Mouse (Mus musculus) small intestine, adult 2 months (tissue): ENCODE results near the gene Hist2h3b. TPM values are rescaled to one million over a fixed set of nuclear protein-coding genes. Genes with fewer than 3 reads are reported as not detected.
"Not testable (repeated sequence)": the region's sequence is repeated elsewhere in the genome, so short reads cannot be mapped to it uniquely, and the experiment has no call there.

Source experiments
- H3K27ac ChIP-seq: fragments of 200-500 bp; 2 replicates; pipeline ENCODE4 v1.5.1; 2012; ENCODE audit warnings: low read depth, low read length, control low read depth, inconsistent platforms; ENCODE audit not compliant: insufficient read depth
- H3K27me3 ChIP-seq: fragments of 200-500 bp; 2 replicates; pipeline ENCODE4 v1.6.1; 2012; ENCODE audit warnings: mild to moderate bottlenecking, moderate library complexity, low read length, inconsistent platforms; ENCODE audit not compliant: control insufficient read depth, insufficient read depth
- H3K36me3 ChIP-seq: fragments of 200-500 bp; 2 replicates; pipeline ENCODE4 v1.6.1; 2012; ENCODE audit warnings: mild to moderate bottlenecking, low read length, control low read depth, inconsistent platforms; ENCODE audit not compliant: control insufficient read depth, insufficient read depth
- H3K4me1 ChIP-seq: fragments of 200-500 bp; 2 replicates; pipeline ENCODE4 v1.6.1; 2012; ENCODE audit warnings: low read length, inconsistent platforms, mixed read lengths; ENCODE audit not compliant: control insufficient read depth, insufficient read depth, insufficient read length
- H3K4me3 ChIP-seq: fragments of 200-500 bp; 2 replicates; pipeline ENCODE4 v1.5.1; 2012; ENCODE audit warnings: low read depth, mild to moderate bottlenecking, control low read depth, inconsistent platforms, low read length, moderate library complexity
- CTCF ChIP-seq: fragments of 200-500 bp; IDR thresholded peaks from 2 replicates; pipeline ENCODE4 v1.5.1; 2012; ENCODE audit warnings: low read depth, mild to moderate bottlenecking, control low read depth, inconsistent platforms, low read length, moderate library complexity, mixed read lengths; ENCODE audit not compliant: insufficient replicate concordance, insufficient read length; ENCODE audit errors: extremely low read depth
- POLR2A ChIP-seq: fragments of 200-500 bp; IDR thresholded peaks from 2 replicates; pipeline ENCODE4 v1.6.1; 2012; ENCODE audit warnings: low read depth, mild to moderate bottlenecking, control low read depth, inconsistent platforms, low read length, moderate library complexity
- WGBS: fragments of 180-500 bp; shearing (Covaris S2); methylation state at CpG from one replicate; pipeline ENCODE4 v1.1.7; 2018; 5-methylcytosine and 5-hydroxymethylcytosine counted together
- polyA plus RNA-seq: library from polyadenylated mRNA; depleted of rRNA; stranded (reverse); fragments of >200 nt; gene quantifications from 2 replicates; pipeline ENCODE4 v1.2.3, GENCODE M21; 2012

The Hist2h3b gene
- polyA plus RNA-seq, 1 experiment = 102 TPM

DNA sequence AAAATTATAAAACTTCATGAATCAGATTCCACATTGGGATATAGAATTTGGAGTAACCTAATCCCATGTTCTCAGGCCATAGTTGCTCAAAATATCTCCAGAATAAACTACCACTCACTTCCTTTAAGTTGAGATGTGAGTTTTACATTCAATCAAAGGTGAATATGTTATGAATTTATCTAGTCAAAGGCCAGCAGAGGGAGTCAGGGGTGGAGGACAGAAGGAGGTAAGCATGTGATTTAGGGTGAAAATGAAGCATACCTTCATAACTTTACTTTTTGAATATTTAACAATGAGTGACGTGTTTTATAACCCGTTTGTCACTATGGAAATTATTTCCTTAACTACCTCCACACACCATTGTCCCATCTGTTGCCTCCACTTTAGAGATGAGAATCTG is 33.5 kb upstream of the Hist2h3b start:
- 84% methylated on average over 2 of the region's 2 CpGs for WGBS
- no peaks in the 10 kb centered on the region; the same call in 1 of the 2 replicates for H3K4me1 ChIP-seq

DNA sequence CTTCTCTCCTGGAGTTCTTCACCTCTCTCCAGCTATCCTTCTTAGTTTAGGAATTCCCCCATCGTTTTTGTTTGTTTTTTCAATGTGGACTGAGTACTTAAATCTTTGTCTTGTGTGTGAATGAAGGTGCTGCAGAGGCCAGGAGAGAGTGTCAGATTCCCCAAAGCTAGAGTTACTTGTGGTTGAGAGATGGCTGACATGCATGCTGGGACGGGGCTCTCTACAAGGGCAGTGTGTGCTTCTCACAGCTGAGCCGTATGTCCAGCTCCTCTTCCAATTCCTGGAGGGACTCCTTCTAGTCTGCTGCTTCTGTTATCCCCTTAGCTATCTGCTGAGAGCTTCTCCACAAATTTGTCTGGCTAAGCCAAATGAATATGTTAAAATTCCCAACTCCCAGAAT is 32.6 kb upstream of the Hist2h3b start:
- WGBS = 67% methylated on average over 3 of the region's 3 CpGs
- no peak overlapping the region for H3K4me3 ChIP-seq
- H3K4me1 ChIP-seq = no peaks in the 10 kb centered on the region; the same call in 1 of the 2 replicates
- no peaks in the 10 kb centered on the region for H3K27me3 ChIP-seq
- H3K27ac ChIP-seq = no peak overlapping the region
- no peak for TF ChIP-seq CTCF
- no peak for TF ChIP-seq POLR2A
- H3K36me3 ChIP-seq = no peaks in the 10 kb centered on the region

More for the DNA sequence above, 33.5 kb upstream of the Hist2h3b start:
- no peak for TF ChIP-seq CTCF
- TF ChIP-seq POLR2A = no peak
- Histone ChIP-seq H3K27me3 (no peaks in the 10 kb centered on the region), H3K4me3 (no peak overlapping the region), H3K27ac (no peak overlapping the region), H3K36me3 (no peaks in the 10 kb centered on the region)

DNA sequence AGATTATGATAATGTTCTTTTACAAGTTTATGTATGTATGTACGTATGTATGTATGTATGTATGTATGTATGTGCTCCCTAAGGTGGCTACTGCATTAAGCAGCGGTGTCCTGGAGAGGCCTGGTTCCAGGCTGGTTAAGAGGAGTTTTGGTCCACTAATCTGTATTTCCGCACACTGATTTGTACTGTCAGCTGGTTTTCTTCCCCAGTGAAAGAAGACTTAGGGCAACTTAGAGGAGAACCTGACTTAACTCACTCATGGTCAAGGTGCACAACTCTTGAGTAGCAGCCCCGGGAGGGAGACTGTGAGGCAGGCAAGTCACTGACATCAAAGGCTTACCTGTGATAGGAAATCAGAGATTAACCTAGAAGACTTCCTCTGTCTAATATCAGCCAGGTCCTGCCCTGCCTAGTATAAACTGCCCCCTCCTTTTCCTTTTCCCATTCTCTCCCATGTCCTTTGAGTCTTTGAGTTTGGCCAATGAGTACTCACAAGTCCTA is 31.6 kb upstream of the Hist2h3b start:
- Histone ChIP-seq H3K4me3 (no peak overlapping the region), H3K27me3 (no peaks in the 10 kb centered on the region), H3K4me1 (no peaks in the 10 kb centered on the region; the same call in 1 of the 2 replicates), H3K27ac (peak overlapping the region; percentile 17; the same call in 1 of the 2 replicates), H3K36me3 (no peaks in the 10 kb centered on the region)
- WGBS = 67% methylated on average over 4 of the region's 4 CpGs
- no peak for TF ChIP-seq POLR2A
- TF ChIP-seq CTCF = no peak

DNA sequence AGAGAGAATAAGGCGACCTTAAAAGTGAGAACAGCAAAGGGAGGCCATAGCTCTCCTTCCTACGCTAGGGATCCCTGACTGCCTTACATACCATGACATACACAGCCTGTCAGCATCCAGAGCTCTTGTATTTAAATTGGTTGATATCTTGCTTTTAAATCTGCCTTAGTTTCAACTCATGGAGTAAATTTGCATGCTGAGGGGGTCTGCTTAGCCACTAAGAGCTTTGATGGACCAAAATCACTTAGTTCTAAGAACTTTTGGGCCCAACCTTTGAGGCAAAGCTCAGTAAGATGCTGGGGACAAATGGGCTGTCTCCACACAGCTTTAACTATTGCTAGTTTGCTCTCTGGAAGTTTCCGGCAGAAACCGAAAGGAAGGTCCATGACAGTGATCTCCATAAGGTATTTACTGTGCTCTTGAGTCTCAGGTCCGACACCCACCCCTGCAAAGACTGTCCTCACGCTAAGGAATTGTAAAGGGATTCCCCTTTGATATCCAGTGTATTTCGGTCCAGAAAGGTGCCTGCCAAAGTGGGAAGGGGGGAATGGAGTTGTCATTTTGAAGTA is 31.0 kb upstream of the Hist2h3b start:
- 22% methylated on average over 7 of the region's 7 CpGs for WGBS
- no peaks in the 10 kb centered on the region; the same call in 1 of the 2 replicates for H3K4me1 ChIP-seq
- no peaks in the 10 kb centered on the region for H3K36me3 ChIP-seq
- no peaks in the 10 kb centered on the region for H3K27me3 ChIP-seq
- H3K4me3 ChIP-seq = no peak overlapping the region; the same call in 1 of the 2 replicates
- H3K27ac ChIP-seq = peak overlapping the region; percentile 17; the same call in 1 of the 2 replicates
- TF ChIP-seq CTCF = no peak
- TF ChIP-seq POLR2A = no peak

DNA sequence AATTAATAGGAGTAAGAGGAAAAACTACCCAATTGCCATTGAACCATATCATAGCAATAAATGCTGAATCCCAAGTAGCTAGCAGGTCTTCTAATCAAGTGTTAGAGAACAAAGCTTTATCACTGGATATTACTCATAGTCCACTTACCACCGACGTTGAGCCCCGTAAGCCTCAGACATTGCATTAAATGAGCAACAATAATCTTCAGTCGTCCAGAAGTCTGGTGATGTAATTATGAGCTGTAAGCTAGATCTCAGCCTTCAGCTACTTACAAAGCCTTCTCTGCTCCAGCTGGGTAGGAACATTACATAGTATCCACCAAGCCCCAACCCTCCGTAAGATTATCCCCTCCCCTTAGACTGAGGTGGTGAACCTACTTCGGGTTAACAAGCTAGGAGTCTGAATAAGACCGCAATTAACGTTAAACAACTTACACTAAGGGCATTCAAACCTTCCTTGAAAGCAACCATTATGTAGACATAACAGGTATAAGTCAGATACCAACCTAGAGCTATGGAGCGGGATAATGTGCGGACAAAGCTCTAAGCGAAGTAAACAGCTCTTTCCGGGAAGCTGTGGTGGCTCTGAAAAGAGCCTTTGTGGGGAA is 30.4 kb upstream of the Hist2h3b start:
- peak overlapping the region; percentile 58 for H3K4me3 ChIP-seq
- peak overlapping the region; percentile 17; the same call in 1 of the 2 replicates for H3K27ac ChIP-seq
- no peaks in the 10 kb centered on the region; the same call in 1 of the 2 replicates for H3K4me1 ChIP-seq
- 3% methylated on average over 12 of the region's 12 CpGs for WGBS
- no peak for TF ChIP-seq POLR2A
- no peak for TF ChIP-seq CTCF
- no peaks in the 10 kb centered on the region for H3K27me3 ChIP-seq
- no peaks in the 10 kb centered on the region for H3K36me3 ChIP-seq

DNA sequence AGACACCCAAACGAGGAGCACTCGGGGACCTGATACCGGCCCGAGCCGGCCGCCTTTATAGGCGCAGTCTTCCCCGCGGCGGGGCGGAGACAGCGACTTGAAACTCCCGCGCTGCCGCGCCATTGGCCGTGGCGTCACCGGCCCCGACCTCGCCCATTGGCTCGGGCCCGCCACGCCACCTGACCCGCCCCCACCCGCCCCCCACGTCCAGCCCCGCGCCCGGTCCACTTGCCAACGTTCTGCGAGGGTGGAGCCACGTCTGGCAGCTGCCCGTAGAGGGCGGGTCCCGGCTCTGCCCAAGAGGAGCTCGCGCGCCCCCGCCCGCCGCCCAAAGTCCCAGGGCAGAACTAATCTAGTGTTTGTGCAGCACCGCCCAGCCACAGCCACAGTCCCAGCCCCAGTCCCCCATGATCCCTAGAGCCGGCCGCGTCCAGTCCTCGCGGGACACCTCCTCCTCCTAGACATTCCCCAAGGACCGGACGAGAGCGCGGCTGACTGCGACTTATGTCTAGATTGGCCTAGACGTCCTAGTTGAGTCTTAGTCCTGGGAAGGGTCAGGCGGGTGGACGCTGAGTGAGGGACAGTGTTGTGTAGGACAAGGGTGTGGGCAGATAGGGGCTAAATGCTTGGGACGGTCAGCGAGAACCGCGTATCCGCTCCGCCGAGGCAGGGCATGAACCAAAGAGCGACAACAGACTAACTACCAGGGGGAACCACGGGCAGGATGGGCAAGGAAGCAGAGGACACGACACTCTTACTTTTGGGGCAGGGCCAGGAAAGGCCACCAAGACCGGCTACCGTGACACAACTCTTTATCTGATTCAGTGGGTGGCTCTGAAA is 29.3 kb upstream of the Hist2h3b start, which contains the start of gene Hist2h3c2:
Hist2h3c2 (minus strand) TSS at position 174 of the 840 bp plus-strand sequence.
- under 1% methylated on average over 12 of the region's 68 CpGs for whole genome bisulfite sequencing
- H3K27ac ChIP-seq = peak within 1 kb of the TSS; percentile 85
- H3K4me1 ChIP-seq, H3K27me3 ChIP-seq, H3K36me3 ChIP-seq: not testable (repeated sequence)
- peak within 1 kb of the TSS; percentile 59 for H3K4me3 ChIP-seq
